Mouse (Mus musculus) heart, adult 2 months (tissue): ENCODE results near the gene Bach2. TPM values are rescaled to one million over a fixed set of nuclear protein-coding genes. Genes with fewer than 3 reads are reported as not detected.

Experiments used
- DNase-seq, 2 experiments: peaks; one replicate each; pipeline ENCODE4 v3.0.0; 2021
- H3K27ac ChIP-seq: fragments of 200-600 bp; 2 replicates; pipeline ENCODE4 v1.8.1; 2022
- H3K27me3 ChIP-seq: fragments of 200-500 bp; 2 replicates; pipeline ENCODE4 v1.6.1; 2012; ENCODE audit warnings: mild to moderate bottlenecking, low read length, inconsistent platforms, mixed read lengths; ENCODE audit not compliant: control insufficient read depth, insufficient read depth
- H3K36me3 ChIP-seq: fragments of 200-500 bp; 2 replicates; pipeline ENCODE4 v1.6.1; 2012; ENCODE audit warnings: low read length, inconsistent platforms; ENCODE audit not compliant: control insufficient read depth, insufficient read depth
- H3K4me1 ChIP-seq: fragments of 200-500 bp; 2 replicates; pipeline ENCODE4 v1.6.1; 2011; ENCODE audit warnings: low read length; ENCODE audit not compliant: control insufficient read depth, insufficient read depth
- H3K4me3 ChIP-seq: fragments of 200-600 bp; 2 replicates; pipeline ENCODE4 v1.8.1; 2022
- H3K79me2 ChIP-seq: fragments of 200-500 bp; replicated peaks from 2 replicates; pipeline ENCODE4 v1.6.1; 2012; ENCODE audit warnings: mild to moderate bottlenecking, inconsistent platforms, low read length, moderate library complexity, mixed read lengths; ENCODE audit not compliant: control insufficient read depth, insufficient read depth
- H3K9ac ChIP-seq: fragments of 200-500 bp; 2 replicates; pipeline ENCODE4 v1.6.1; 2012; ENCODE audit warnings: low read depth, mild to moderate bottlenecking, control low read depth, inconsistent platforms, low read length, mixed read lengths
- CTCF ChIP-seq: fragments of 200-600 bp; IDR thresholded peaks from 2 replicates; pipeline ENCODE4 v1.8.1; 2022; ENCODE audit warnings: antibody characterized with exemption, mild to moderate bottlenecking, moderate library complexity
- EP300 ChIP-seq: fragments of 200-500 bp; IDR thresholded peaks from 2 replicates; pipeline ENCODE4 v1.6.1; 2011; ENCODE audit warnings: low read depth, low read length, control low read depth; ENCODE audit not compliant: insufficient read depth
- POLR2A ChIP-seq: fragments of 200-500 bp; IDR thresholded peaks from 2 replicates; pipeline ENCODE4 v1.6.1; 2011; ENCODE audit warnings: mild to moderate bottlenecking, low read depth, low read length, control low read depth; ENCODE audit not compliant: insufficient read depth
- WGBS: fragments of 180-500 bp; shearing (Covaris S2); methylation state at CpG from one replicate; pipeline ENCODE4 v1.1.7; 2018; 5-methylcytosine and 5-hydroxymethylcytosine counted together
- intact Hi-C: fragments of 180-260 bp; cut with DNase I; formaldehyde crosslinking; loops from one replicate; pipeline ENCODE4 v1.15.1; 2025
- polyA plus RNA-seq: library from polyadenylated mRNA; depleted of rRNA; stranded (reverse); fragments of >200 nt; gene quantifications from 2 replicates; pipeline ENCODE4 v1.2.3, GENCODE M21; 2012
- total RNA-seq, 2 experiments: library from RNA; stranded (reverse); gene quantifications; 2 replicates each; pipeline ENCODE4 v1.2.3; 2021

Bach2 gene
- total and polyA plus RNA-seq, 3 experiments: 2.4 to 4.2 (median 3.9) TPM

- Histone ChIP-seq H3K27me3 (no peaks in the 10 kb centered on the region), H3K79me2 (no peaks in the 10 kb centered on the region), H3K9ac (no peak overlapping the region), H3K27ac (no peak overlapping the region), H3K4me1 (no peaks in the 10 kb centered on the region), H3K36me3 (no peaks in the 10 kb centered on the region), H3K4me3 (no peak overlapping the region)
- intact Hi-C loops: no loop called here
- WGBS: 91% methylated on average over 9 of the region's 9 CpGs
- no peak for DNase-seq
- TF ChIP-seq POLR2A: no peak
- no peak for TF ChIP-seq CTCF
- no peak for TF ChIP-seq EP300
Measured at GRCm38 (mm10) chr4:32526228-32526836, 287.7 kb downstream of the Bach2 start.

DNA sequence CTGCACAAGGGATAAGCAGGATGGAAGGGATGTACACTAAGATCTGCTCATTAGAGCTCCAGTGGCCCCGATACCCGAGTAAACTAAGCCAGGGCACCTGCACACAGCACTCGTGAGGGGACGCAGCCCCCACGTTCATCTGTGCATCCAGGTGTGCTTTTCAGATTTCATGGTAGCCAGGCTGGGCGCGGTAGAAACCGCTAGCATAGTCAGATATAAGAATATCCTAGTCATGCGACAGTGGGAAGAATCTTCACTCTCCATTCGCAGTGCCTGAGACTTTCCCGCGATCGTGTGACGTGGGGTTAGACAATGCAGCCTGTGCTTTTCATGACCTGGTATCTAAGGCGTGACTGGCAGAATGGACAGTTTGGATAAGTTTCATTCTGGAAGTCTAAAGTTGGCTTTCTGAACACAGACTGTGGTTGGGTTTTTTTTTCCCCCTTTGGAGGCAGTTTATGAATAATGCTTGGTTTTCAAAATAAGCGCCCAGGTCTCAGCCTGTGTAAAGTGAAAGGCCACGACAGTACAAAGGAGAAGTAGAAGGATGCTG is 290.9 kb downstream of the Bach2 start:
- WGBS: 96% methylated on average over 17 of the region's 17 CpGs
- no peak for DNase-seq
- Histone ChIP-seq H3K27me3 (no peaks in the 10 kb centered on the region), H3K36me3 (no peaks in the 10 kb centered on the region), H3K9ac (no peak overlapping the region), H3K27ac (no peak overlapping the region), H3K79me2 (no peaks in the 10 kb centered on the region), H3K4me1 (peaks cover 1% of the 10 kb centered on the region; the same call in 1 of the 2 replicates), H3K4me3 (no peak overlapping the region)
- intact Hi-C loops: no loop called here
- no peak for TF ChIP-seq CTCF
- TF ChIP-seq POLR2A: no peak
- TF ChIP-seq EP300: no peak

- H3K79me2 ChIP-seq: no peaks in the 10 kb centered on the region
- peaks cover 1% of the 10 kb centered on the region; the same call in 1 of the 2 replicates for H3K4me1 ChIP-seq
- H3K27ac ChIP-seq: no peak overlapping the region
- no peak for DNase-seq
- H3K36me3 ChIP-seq: no peaks in the 10 kb centered on the region
- intact Hi-C loops: loop anchor here (10.0 kb wide), 1 partner anchor 146 kb away; no protein-coding TSS in a partner anchor
- no peak for TF ChIP-seq CTCF
- no peak for TF ChIP-seq POLR2A
- no peak for TF ChIP-seq EP300
- 73% methylated on average over 9 of the region's 9 CpGs for WGBS
- no peak overlapping the region for H3K4me3 ChIP-seq
- H3K27me3 ChIP-seq: no peaks in the 10 kb centered on the region
- no peak overlapping the region for H3K9ac ChIP-seq
Measured at GRCm38 (mm10) chr4:32530421-32530920, 291.9 kb downstream of the Bach2 start.

GRCm38 (mm10) chr4:32530921-32531846 is 292.6 kb downstream of the Bach2 start:
- Histone ChIP-seq H3K4me3 (peak overlapping the region; percentile 37), H3K36me3 (no peaks in the 10 kb centered on the region), H3K4me1 (peaks cover 1% of the 10 kb centered on the region; the same call in 1 of the 2 replicates), H3K79me2 (no peaks in the 10 kb centered on the region), H3K27ac (peak overlapping the region; percentile 3; the same call in 1 of the 2 replicates), H3K9ac (no peak overlapping the region), H3K27me3 (no peaks in the 10 kb centered on the region)
- DNase-seq: peak; percentile 58 to 59
- TF ChIP-seq POLR2A (no peak), EP300 (no peak), CTCF (no peak)
- WGBS: 33% methylated on average over 28 of the region's 28 CpGs
- intact Hi-C loops: loop anchor here (10.0 kb wide), 1 partner anchor 146 kb away; no protein-coding TSS in a partner anchor

- TF ChIP-seq CTCF (no peak), EP300 (no peak), POLR2A (no peak)
- Histone ChIP-seq H3K79me2 (no peaks in the 10 kb centered on the region), H3K4me1 (peaks cover 6% of the 10 kb centered on the region), H3K27me3 (no peaks in the 10 kb centered on the region), H3K27ac (0 out of 2 replicates have a peak overlapping the region, but pooled peaks have one; percentile 3), H3K9ac (no peak overlapping the region), H3K36me3 (no peaks in the 10 kb centered on the region), H3K4me3 (no peak overlapping the region)
- 53% methylated on average over 8 of the region's 8 CpGs for WGBS
- intact Hi-C loops: loop anchor here (10.0 kb wide), 1 partner anchor 147 kb away; no protein-coding TSS in a partner anchor
- DNase-seq: no peak
Measured at GRCm38 (mm10) chr4:32532079-32532478, 293.5 kb downstream of the Bach2 start.
